Mouse (Mus musculus): Measurements from ENCODE around the gene Olfr1387.
"Not testable (repeated sequence)": the region's sequence is repeated elsewhere in the genome, so short reads cannot be mapped to it uniquely, and the experiment has no call there.

The Olfr1387 gene

DNA sequence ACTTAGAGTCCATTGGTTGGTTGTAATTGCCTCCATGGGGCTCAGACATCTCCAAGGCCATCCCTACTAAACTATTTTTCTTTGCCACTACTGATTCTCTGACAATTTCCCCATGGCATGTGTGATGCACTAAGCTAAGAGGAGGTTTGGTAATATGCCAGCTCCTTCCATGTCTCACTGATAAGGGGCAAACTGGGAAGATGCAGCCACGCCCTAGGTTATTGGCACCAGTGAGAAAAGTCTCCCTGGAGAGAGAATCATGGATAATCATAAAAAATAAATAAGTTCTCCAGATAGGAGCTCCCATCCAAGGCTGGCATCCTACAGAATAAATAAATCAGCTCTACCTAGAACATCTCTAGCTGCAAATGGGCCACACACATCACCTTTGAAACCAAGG lies at the start of gene Olfr1387:
Olfr1387 (plus strand) TSS at position 301 of the 400 bp plus-strand sequence.
- DNase-seq (ENCODE audit: low read depth): no peak

- no peak for DNase-seq (ENCODE audit: low read depth)
These were observed 48.4 kb upstream of the Olfr1387 start for GRCm38 (mm10) chr11:49406784-49407183.

GRCm38 (mm10) chr11:49410540-49410939 lies 44.6 kb upstream of the Olfr1387 start:
- peak; percentile 60 for DNase-seq (ENCODE audit: low read depth)

DNA sequence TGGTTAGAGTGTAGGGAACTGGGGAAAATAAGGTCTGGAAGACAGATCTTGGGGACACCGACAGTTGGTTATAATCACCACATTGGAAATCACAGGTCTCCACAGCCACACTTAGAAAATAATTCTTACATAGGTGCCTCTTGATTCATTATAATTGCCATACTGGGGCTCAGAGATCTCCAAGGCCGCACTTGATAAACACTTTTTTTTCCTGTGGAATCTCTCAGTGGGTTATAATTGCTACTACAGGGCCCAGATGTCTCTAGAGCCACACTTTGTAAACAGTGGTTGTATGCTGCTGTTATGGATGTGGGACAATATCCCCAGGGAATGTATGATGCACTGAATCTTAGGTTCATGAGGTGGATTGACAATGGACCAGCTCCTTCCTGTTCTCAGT lies 32.4 kb upstream of the Olfr1387 start, which contains the start of gene Olfr1389:
Olfr1389 (plus strand) TSS at position 301 of the 400 bp plus-strand sequence.
- no peak for DNase-seq (ENCODE audit: low read depth)

DNA sequence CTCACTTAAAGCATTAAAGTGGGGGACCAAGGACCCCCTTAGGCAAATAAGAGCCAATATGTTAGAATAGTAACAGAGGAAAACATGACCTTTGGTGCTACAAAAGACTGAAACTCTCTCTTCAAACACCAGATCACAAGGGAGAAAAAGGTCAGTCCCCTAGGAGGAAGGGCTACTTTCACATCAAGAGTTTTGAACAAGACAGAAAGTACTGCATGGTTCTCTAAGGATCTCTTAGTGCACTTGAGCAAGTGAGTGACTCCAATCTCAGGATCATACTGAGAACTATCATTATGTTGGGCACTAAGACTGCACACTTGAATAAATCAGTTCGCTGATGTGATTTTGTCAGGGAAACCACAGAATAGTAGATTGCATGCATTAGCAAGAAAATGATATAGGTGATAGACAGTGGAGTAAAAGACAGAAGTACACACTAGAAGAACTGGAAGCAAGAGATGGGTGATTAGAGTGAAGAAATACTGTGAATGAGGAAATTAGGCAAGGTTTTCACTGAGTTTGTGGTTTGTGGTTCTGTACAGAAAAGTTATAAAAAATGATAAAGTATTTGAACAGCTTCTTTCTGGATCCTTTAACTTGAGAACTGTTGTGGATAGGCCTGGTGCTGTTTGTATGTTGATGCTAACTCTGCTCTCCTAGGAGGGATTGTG lies 29.8 kb upstream of the Olfr1387 start:
- no peak for DNase-seq (ENCODE audit: low read depth)

DNA sequence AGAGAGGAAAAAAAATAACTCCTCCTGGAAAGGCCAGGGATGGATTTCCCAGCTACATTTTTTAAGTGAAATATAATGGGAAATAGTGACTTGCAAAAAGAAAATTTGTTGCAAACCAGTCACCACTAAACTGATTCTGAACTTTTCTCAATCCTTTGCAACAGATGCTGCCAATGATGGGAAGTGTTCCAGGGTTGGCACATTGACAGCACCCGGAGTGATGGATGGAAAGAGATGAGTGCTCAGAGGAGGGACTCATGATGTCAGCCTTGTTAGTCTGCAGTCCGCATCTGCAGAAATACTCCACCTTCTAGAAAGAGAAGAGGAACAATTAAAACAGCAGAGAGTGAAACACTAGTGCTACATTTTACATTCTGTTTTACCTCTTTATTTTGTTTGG lies 25.5 kb upstream of the Olfr1387 start:
- DNase-seq (ENCODE audit: low read depth): no peak

DNA sequence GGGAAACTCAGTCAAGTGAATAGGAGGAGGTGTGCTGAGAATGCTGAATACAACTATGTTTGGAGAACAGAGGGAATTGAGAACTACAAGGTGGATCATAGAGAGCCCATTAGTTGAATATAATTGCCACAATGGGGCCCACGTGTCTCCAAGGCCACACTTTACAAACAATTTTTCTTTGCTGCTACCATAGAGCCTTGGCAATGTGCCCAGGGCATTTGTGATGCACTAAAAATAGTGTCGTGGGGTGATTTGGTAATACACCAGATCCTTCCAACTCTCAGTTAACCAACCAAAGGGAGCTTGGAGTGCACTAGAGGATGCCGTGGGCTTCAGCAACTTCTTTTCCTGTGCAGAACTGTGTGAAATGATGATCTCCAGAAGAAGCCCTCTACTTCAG lies 18.7 kb upstream of the Olfr1387 start, which contains the start of gene Olfr1388:
Olfr1388 (plus strand) TSS at position 214 of the 400 bp plus-strand sequence.
- no peak for DNase-seq (ENCODE audit: low read depth)

DNA sequence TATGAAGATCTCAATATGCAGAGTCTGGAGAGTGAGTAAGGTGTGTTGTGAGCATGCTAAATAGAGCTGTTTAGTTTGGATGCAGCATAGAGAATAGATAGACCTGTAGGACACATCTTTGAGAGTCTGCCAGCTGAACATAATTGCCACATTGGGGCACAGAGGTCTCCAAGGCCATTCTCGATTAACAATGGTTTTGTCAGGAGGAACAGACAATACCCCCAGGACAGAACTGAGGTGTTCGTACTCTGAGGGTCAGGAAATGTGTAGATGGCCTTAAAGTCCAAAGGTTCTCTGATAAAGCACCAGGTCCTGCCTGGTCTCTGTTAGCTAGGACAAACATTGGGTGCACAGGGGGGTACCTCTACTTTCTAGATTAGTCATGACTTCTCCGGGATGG lies 9.6 kb downstream of the Olfr1387 start, which contains the start of gene Olfr1386:
Olfr1386 (plus strand) TSS at position 301 of the 400 bp plus-strand sequence.
- not testable (repeated sequence) for DNase-seq (ENCODE audit: low read depth)

- DNase-seq (ENCODE audit: low read depth): no peak
These were observed 30.8 kb downstream of the Olfr1387 start for GRCm38 (mm10) chr11:49485973-49486372.

DNA sequence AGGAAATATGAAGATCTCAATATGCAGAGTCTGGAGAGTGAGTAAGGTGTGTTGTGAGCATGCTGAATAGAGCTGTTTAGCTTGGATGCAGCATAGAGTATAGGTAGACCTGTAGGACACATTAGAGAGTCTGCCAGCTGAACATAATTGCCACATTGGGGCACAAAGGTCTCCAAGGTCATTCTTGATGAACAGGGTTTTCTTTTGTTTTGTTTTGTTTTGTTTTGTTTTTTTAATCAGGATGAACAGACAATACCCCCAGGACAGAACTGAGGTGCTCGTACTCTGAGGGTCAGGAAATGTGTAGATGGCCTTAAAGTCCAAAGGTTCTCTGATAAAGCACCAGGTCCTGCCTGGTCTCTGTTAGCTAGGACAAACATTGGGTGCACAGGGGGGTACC lies 33.6 kb downstream of the Olfr1387 start, which contains the start of gene Olfr1385:
Olfr1385 (plus strand) TSS at position 301 of the 400 bp plus-strand sequence.
- not testable (repeated sequence) for DNase-seq (ENCODE audit: low read depth)
